Mouse (Mus musculus): ENCODE data around the gene Gpr84.
A peak's percentile ranks its signal among the peaks of the same experiment; 100 is the strongest.

DNA sequence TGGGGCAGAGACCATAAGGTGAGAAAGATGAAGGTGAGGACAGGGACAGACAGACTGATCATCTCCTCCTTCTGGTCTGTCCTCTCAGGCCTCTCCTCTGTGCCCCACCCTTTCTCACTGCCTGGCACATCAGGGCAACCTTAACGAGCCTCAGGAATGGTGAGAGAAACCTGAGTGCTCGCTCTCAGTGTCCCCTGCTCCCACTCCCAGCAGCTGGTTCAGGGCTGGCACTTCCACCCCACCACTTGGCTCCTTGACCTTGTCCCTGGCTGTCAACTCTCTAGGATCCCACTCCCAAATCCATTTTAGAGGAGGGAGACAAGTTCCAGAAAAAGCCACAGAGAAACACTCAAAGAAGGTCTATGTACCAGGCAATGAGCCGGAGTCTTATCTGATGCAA lies 24.6 kb upstream of the Gpr84 start:
- TF ChIP-seq CEBPB (IDR thresholded peaks at IDR 0.05; ENCODE audit: insufficient read depth, poor library complexity, severe bottlenecking) (no peak), E2F4 (IDR thresholded peaks at IDR 0.05; ENCODE audit: insufficient read depth) (no peak), POLR2A (IDR thresholded peaks at IDR 0.05; ENCODE audit: insufficient read length, low read depth) (no peak), POLR2AphosphoS2 (IDR thresholded peaks at IDR 0.05; ENCODE audit: insufficient read length, low read depth) (no peak), USF1 (IDR thresholded peaks at IDR 0.05; ENCODE audit: low read depth) (no peak), SRF (IDR thresholded peaks at IDR 0.05; ENCODE audit: control insufficient read depth, insufficient read length, low read depth) (no peak), REST (IDR thresholded peaks at IDR 0.05; ENCODE audit: insufficient read depth, insufficient read length) (no peak), MAX (IDR thresholded peaks at IDR 0.05; ENCODE audit: low read depth) (no peak), MYOD1 (IDR thresholded peaks at IDR 0.05; ENCODE audit: control insufficient read depth in 1 of 3, insufficient read length in 2 of 3, low read depth in 2 of 3) (peak in 1 of 3 experiments; percentile 67), TCF12 (IDR thresholded peaks at IDR 0.05; ENCODE audit: insufficient read depth, poor library complexity, severe bottlenecking) (peak; percentile 16), MYOG (IDR thresholded peaks at IDR 0.05; ENCODE audit: control insufficient read depth in 1 of 3, insufficient read depth in 1 of 3, insufficient read length in 2 of 3, low read depth in 2 of 3) (peak in 1 of 3 experiments; percentile 88), TCF3 (IDR thresholded peaks at IDR 0.05; ENCODE audit: insufficient read length, low read depth) (no peak)
